Mouse (Mus musculus): Measurements from ENCODE around the gene Cbarp.

DNA sequence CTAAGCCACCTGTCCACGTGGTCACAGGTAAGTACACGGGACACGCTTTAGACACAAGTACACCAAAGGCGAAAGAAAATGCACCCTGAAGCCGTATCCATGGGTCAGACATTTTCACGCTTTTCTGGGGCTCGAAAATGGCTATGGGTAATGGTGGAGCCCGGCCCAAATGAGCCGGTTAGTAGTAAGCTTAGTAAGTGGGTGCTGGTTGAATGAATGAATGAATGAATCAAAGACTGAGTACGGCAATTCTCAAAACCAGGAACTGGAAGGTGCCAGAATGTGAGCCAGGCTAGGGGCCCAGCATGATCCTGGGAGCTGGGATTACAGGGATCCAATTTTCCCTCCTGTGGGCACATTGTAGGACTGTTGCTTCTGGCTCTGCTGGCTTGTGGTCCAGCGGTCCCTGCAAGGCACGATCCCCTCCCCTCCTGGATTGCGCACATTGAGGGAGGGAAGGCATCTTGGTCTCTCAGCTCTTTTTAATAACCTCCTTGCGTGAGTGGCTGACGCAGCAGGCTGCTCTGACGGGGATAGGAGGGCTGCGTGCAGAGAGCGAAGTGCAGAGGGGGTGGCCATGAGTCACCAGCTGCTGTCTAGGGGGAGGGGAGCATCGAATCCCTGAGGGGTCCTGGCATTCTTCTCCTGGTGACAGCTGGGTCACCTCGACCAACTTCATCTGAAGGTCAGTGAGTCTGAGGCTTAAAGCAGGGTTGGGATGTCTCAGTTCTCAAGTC, 24.9 kb upstream of the Cbarp start, which contains the start of gene Cirbp:
- no peak for TF ChIP-seq CTCF (IDR thresholded peaks at IDR 0.05; ENCODE audit: low read depth, low read length)
- TF ChIP-seq GATA1 (IDR thresholded peaks at IDR 0.05; ENCODE audit: borderline replicate concordance, low read length) = no peak
- TF ChIP-seq POLR2AphosphoS5 (IDR thresholded peaks at IDR 0.05; ENCODE audit: insufficient replicate concordance, low read depth, low read length) = no peak
- TF ChIP-seq TAL1 (conservative IDR thresholded peaks at IDR 0.05; ENCODE audit: low read depth, low read length) = no peak

Measured in G1E (cell line).